Mouse (Mus musculus) granulocyte monocyte progenitor cell, adult 5-6 weeks (primary cell): ENCODE results near the gene Kif13a. TPM values are rescaled to one million over a fixed set of nuclear protein-coding genes. Genes with fewer than 3 reads are reported as not detected.
A peak's percentile ranks its signal among the peaks of the same experiment; 100 is the strongest.

Source experiments
- ATAC-seq: replicated peaks from 2 replicates; pipeline ENCODE4 v1.8.0; 2016; ENCODE audit warnings: mild to moderate bottlenecking, moderate TSS enrichment, inconsistent platforms; ENCODE audit not compliant: poor library complexity, severe bottlenecking
- total RNA-seq, 2 experiments: library from RNA; stranded (forward) in 1 of 2; stranded (reverse) in 1 of 2; fragments of 200-712, 200-1000 nt in 1 of 2; fragments of >200 nt in 1 of 2; fragmentation: Nextera tagmentation in 1 of 2; gene quantifications; 2 replicates each; pipeline ENCODE4 v1.2.3; 2014 to 2017

Gene Kif13a
- total RNA-seq, 2 experiments from 2014 or later = 26.6 to 46.0 TPM

GRCm38 (mm10) chr13:46793824-46794223 is 135.8 kb downstream of the Kif13a start:
- 0 out of 2 replicates have a peak, but pooled peaks have one; percentile 20 for ATAC-seq

- no peak for ATAC-seq
These were observed 141.2 kb downstream of the Kif13a start for GRCm38 (mm10) chr13:46788452-46788851.

- no peak for ATAC-seq
These were observed 142.8 kb downstream of the Kif13a start for GRCm38 (mm10) chr13:46786836-46787235.

- no peak for ATAC-seq
These were observed 143.6 kb downstream of the Kif13a start for GRCm38 (mm10) chr13:46786064-46786561.

- ATAC-seq = no peak
These were observed 149.3 kb downstream of the Kif13a start for GRCm38 (mm10) chr13:46780379-46780778.

GRCm38 (mm10) chr13:46779831-46780230 is 149.8 kb downstream of the Kif13a start:
- no peak for ATAC-seq

GRCm38 (mm10) chr13:46777461-46777860 is 152.2 kb downstream of the Kif13a start:
- no peak for ATAC-seq

- ATAC-seq = no peak
These were observed 152.9 kb downstream of the Kif13a start for GRCm38 (mm10) chr13:46776636-46777305.

GRCm38 (mm10) chr13:46774998-46775397 is 154.7 kb downstream of the Kif13a start:
- ATAC-seq = peak; percentile 55

- ATAC-seq = no peak
These were observed 157.1 kb downstream of the Kif13a start for GRCm38 (mm10) chr13:46772581-46772980.

GRCm38 (mm10) chr13:46765361-46765760 is 164.3 kb downstream of the Kif13a start:
- ATAC-seq = peak; percentile 52; the same call in 1 of the 2 replicates

- no peak for ATAC-seq
These were observed 166.5 kb downstream of the Kif13a start for GRCm38 (mm10) chr13:46763210-46763609.

GRCm38 (mm10) chr13:46760921-46761320 is 168.7 kb downstream of the Kif13a start:
- no peak for ATAC-seq

GRCm38 (mm10) chr13:46759281-46759809 is 170.3 kb downstream of the Kif13a start:
- no peak; the same call in 1 of the 2 replicates for ATAC-seq

- ATAC-seq = no peak
These were observed 171.0 kb downstream of the Kif13a start for GRCm38 (mm10) chr13:46758627-46759026.

- ATAC-seq = no peak
These were observed 171.7 kb downstream of the Kif13a start for GRCm38 (mm10) chr13:46757946-46758345.

GRCm38 (mm10) chr13:46753294-46753693 is 176.4 kb downstream of the Kif13a start:
- ATAC-seq = no peak

GRCm38 (mm10) chr13:46752566-46753229 is 177.0 kb downstream of the Kif13a start:
- ATAC-seq = no peak

- no peak for ATAC-seq
These were observed 181.4 kb downstream of the Kif13a start for GRCm38 (mm10) chr13:46748138-46748873.

GRCm38 (mm10) chr13:46743821-46744220 is 185.8 kb downstream of the Kif13a start:
- ATAC-seq = no peak

GRCm38 (mm10) chr13:46742367-46742766 is 187.3 kb downstream of the Kif13a start:
- ATAC-seq = no peak
